Mouse (Mus musculus) small intestine, adult 2 months (tissue): Measurements from ENCODE around the gene Srgap2. TPM values are rescaled to one million over a fixed set of nuclear protein-coding genes. Genes with fewer than 3 reads are reported as not detected.

Experiments used
- H3K27ac ChIP-seq: fragments of 200-500 bp; 2 replicates; pipeline ENCODE4 v1.5.1; 2012; ENCODE audit warnings: low read depth, low read length, control low read depth, inconsistent platforms; ENCODE audit not compliant: insufficient read depth
- H3K27me3 ChIP-seq: fragments of 200-500 bp; 2 replicates; pipeline ENCODE4 v1.6.1; 2012; ENCODE audit warnings: mild to moderate bottlenecking, moderate library complexity, low read length, inconsistent platforms; ENCODE audit not compliant: control insufficient read depth, insufficient read depth
- H3K36me3 ChIP-seq: fragments of 200-500 bp; 2 replicates; pipeline ENCODE4 v1.6.1; 2012; ENCODE audit warnings: mild to moderate bottlenecking, low read length, control low read depth, inconsistent platforms; ENCODE audit not compliant: control insufficient read depth, insufficient read depth
- H3K4me1 ChIP-seq: fragments of 200-500 bp; 2 replicates; pipeline ENCODE4 v1.6.1; 2012; ENCODE audit warnings: low read length, inconsistent platforms, mixed read lengths; ENCODE audit not compliant: control insufficient read depth, insufficient read depth, insufficient read length
- H3K4me3 ChIP-seq: fragments of 200-500 bp; 2 replicates; pipeline ENCODE4 v1.5.1; 2012; ENCODE audit warnings: low read depth, mild to moderate bottlenecking, control low read depth, inconsistent platforms, low read length, moderate library complexity
- CTCF ChIP-seq: fragments of 200-500 bp; IDR thresholded peaks from 2 replicates; pipeline ENCODE4 v1.5.1; 2012; ENCODE audit warnings: low read depth, mild to moderate bottlenecking, control low read depth, inconsistent platforms, low read length, moderate library complexity, mixed read lengths; ENCODE audit not compliant: insufficient replicate concordance, insufficient read length; ENCODE audit errors: extremely low read depth
- POLR2A ChIP-seq: fragments of 200-500 bp; IDR thresholded peaks from 2 replicates; pipeline ENCODE4 v1.6.1; 2012; ENCODE audit warnings: low read depth, mild to moderate bottlenecking, control low read depth, inconsistent platforms, low read length, moderate library complexity
- WGBS: fragments of 180-500 bp; shearing (Covaris S2); methylation state at CpG from one replicate; pipeline ENCODE4 v1.1.7; 2018; 5-methylcytosine and 5-hydroxymethylcytosine counted together
- polyA plus RNA-seq: library from polyadenylated mRNA; depleted of rRNA; stranded (reverse); fragments of >200 nt; gene quantifications from 2 replicates; pipeline ENCODE4 v1.2.3, GENCODE M21; 2012

Gene Srgap2
- polyA plus RNA-seq, 1 experiment: 5.6 TPM

DNA sequence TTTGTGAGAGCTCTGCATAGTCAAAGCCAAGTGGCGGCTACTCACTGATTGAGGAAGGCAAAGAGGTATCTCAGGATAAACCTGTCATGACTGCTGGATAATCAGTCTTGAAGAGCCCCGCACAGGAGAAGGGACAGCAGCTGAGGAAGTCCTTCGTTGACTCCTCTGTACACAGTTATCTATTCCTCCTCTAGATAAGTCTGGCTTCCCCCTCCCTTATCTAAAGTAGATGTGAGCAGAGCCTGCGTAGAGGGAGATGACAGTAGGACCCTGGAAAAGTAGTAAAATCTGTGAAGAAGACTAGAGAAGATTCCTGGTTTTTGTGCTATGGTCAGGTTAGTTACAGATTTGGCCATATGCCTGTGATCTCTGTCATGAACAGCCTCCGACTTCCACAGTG lies 209.5 kb downstream of the Srgap2 start:
- no peak for TF ChIP-seq POLR2A
- WGBS: 78% methylated on average over 5 of the region's 5 CpGs
- Histone ChIP-seq H3K27me3 (no peaks in the 10 kb centered on the region), H3K27ac (no peak overlapping the region), H3K4me1 (no peaks in the 10 kb centered on the region), H3K36me3 (peaks cover 12% of the 10 kb centered on the region), H3K4me3 (no peak overlapping the region)

DNA sequence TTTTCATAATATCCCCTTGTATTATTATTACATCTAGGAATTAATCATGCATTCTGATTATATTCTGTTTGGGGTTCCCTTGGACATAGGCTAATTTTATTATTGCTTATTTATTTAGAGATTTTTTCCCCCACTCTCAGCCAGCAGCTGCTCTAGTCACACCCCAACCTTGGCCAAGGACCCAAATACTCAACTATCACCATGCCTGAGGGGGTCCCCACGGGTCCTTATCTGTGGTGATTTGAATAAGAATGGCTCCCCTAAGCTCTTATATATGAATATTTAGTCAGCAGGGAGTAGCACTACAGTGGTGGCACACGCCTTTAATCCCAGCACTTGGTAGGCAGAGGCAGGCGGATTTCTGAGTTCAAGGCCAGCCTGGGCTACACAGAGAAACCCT lies 215.9 kb downstream of the Srgap2 start:
- H3K27me3 ChIP-seq: no peaks in the 10 kb centered on the region
- H3K4me1 ChIP-seq: no peaks in the 10 kb centered on the region
- TF ChIP-seq CTCF (no peak), POLR2A (no peak)
- H3K4me3 ChIP-seq: no peak overlapping the region
- 0 out of 2 replicates have a peak, but pooled peaks cover 3% of the 10 kb centered on the region for H3K36me3 ChIP-seq
- H3K27ac ChIP-seq: no peak overlapping the region
- 85% methylated on average over 3 of the region's 3 CpGs for WGBS

DNA sequence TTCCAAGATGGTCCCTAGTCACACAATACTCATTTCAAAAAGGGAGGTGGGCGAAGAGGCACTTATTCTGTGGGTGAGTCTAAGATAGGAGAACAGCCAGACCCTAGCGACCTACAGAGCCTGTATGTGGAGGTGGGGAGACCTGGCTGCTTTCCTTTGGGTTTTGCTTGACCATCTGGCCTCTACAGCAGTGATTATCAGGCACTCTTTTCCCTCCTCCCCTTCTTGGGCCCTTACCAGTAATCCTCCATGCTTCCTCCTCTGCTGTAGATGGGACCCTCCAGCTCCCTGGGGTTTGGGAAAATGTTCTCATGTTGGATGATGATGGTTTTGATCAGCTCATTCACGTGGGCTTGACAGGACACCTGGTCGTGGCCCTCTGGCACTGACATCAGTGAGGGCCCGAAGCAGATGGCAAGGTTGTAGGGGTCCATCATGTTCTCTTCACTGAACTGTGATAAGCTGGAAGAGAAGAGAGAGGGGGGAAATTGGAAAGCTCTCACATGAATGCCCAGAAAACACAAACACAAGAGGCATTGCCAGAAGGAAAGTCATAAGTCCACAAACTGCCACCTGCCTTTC lies 216.8 kb downstream of the Srgap2 start:
- H3K4me3 ChIP-seq: no peak overlapping the region
- WGBS: 89% methylated on average over 5 of the region's 5 CpGs
- H3K4me1 ChIP-seq: no peaks in the 10 kb centered on the region
- TF ChIP-seq CTCF: no peak
- TF ChIP-seq POLR2A: no peak
- H3K36me3 ChIP-seq: 0 out of 2 replicates have a peak, but pooled peaks cover 1% of the 10 kb centered on the region
- no peak overlapping the region for H3K27ac ChIP-seq
- H3K27me3 ChIP-seq: no peaks in the 10 kb centered on the region

DNA sequence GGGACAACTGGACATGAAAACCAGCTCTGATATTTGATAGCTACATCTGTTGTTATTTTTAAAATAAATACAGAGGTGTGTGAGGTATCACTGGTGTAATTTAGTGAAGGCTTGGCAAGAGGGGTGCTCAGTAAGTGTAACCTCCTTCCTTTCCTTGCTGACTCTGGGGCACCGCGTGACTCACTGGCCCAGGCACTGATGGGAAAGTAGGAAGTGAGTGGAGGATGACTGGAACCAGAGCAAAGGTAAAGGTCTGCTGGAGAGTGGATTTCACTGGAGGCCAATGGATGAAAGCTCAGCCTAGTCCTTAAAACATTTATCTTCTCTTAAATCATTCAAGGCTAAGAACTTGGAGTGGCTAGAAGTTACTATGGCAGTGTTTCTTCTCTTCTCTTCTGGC lies 226.4 kb downstream of the Srgap2 start:
- WGBS: 96% methylated on average over 2 of the region's 2 CpGs

DNA sequence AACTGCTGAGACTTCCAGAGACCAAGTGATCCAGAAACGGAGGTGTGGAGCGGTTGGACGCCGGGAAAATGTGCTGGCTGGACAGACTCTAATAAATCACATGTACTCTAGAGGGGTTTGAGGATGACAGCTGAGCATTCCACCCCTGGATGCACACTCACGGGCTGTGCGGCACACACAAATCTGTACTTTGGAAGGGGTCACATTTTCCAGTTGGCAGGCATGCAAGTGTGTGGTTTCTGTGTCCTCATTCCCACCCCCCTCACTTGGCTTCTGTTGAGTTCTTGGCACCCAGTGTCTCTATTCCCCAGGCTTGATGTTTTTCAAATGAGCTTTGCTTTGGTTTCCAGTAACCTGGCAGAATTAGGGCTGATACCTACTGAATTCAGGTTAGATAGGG lies 227.4 kb downstream of the Srgap2 start:
- Histone ChIP-seq H3K36me3 (peaks cover 10% of the 10 kb centered on the region), H3K4me1 (no peaks in the 10 kb centered on the region), H3K27me3 (no peaks in the 10 kb centered on the region), H3K4me3 (no peak overlapping the region), H3K27ac (no peak overlapping the region)
- TF ChIP-seq POLR2A: no peak
- no peak for TF ChIP-seq CTCF
- 91% methylated on average over 6 of the region's 6 CpGs for whole genome bisulfite sequencing

More for the DNA sequence above, 226.4 kb downstream of the Srgap2 start:
- no peaks in the 10 kb centered on the region for H3K4me1 ChIP-seq
- H3K4me3 ChIP-seq: no peak overlapping the region
- TF ChIP-seq POLR2A (no peak), CTCF (no peak)
- peaks cover 9% of the 10 kb centered on the region for H3K36me3 ChIP-seq
- H3K27me3 ChIP-seq: no peaks in the 10 kb centered on the region
- H3K27ac ChIP-seq: no peak overlapping the region

DNA sequence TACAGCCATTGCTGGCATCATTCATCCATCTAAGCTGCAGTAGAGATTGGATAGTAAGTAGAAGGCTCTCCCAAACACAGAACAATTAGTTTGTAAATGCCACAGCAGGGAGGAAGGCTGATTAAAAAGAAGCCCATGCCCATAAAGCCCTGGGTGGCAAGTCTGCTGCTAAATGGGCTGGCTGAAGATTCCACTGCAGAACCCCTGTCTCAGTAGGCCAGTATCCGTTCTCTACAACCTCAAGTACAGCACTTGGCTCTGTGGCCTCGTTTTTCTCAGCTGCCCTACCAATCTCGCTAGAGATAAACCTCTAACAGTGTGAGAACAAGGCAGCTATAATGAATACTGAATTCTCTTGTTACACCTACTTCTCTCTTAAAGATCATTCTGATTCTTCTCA lies 227.9 kb downstream of the Srgap2 start:
- Histone ChIP-seq H3K4me1 (no peaks in the 10 kb centered on the region), H3K27ac (no peak overlapping the region), H3K4me3 (no peak overlapping the region), H3K27me3 (no peaks in the 10 kb centered on the region), H3K36me3 (peaks cover 11% of the 10 kb centered on the region)
- 80% methylated on average over 3 of the region's 3 CpGs for WGBS
- TF ChIP-seq POLR2A (no peak), CTCF (no peak)

DNA sequence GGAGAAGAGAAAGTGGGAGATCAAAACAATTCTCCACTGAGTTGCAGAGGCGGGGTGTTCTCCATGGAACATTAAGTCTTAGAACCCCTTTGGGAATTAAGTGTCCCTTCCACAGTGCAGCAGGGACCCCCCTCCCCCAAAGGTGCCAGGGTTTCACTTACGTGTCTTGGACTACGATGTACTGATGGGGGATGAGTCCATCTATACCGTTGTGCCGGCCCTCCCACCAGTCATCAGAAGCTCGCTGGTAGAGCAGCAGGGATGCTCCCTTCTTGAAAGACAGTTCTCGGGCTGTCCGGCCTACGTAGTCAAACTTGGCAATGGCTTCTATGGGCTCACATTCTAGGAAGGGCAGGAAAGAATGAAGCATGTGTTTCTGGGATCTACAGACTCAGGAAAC lies 229.0 kb downstream of the Srgap2 start:
- TF ChIP-seq CTCF (no peak), POLR2A (no peak)
- Histone ChIP-seq H3K36me3 (peaks cover 11% of the 10 kb centered on the region), H3K27me3 (no peaks in the 10 kb centered on the region), H3K4me1 (no peaks in the 10 kb centered on the region), H3K27ac (no peak overlapping the region), H3K4me3 (no peak overlapping the region)
- 94% methylated on average over 9 of the region's 9 CpGs for WGBS

DNA sequence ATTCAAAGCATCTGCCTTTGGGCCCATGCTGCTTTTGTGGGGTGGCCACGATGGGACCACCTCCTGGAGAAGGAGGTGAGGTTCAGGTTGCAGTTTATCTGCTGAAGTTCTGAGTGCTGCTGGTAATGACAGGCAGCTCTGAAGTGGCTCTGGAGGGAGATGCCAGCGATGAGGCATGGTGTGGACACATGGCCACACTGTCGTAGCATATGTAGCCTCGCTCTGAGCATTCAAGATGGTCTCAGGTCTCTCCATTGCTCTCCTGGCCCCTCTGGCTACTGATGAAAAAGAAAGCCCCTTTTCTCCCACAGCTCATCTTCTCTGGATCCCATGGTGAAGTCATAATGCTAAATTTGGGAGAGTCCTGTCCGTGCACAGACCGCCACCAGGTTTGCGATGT lies 230.4 kb downstream of the Srgap2 start:
- Histone ChIP-seq H3K27me3 (no peaks in the 10 kb centered on the region), H3K27ac (no peak overlapping the region), H3K36me3 (peaks cover 11% of the 10 kb centered on the region), H3K4me3 (no peak overlapping the region), H3K4me1 (no peaks in the 10 kb centered on the region)
- no peak for TF ChIP-seq CTCF
- TF ChIP-seq POLR2A: no peak
- WGBS: 93% methylated on average over 7 of the region's 7 CpGs
